Mouse (Mus musculus): ENCODE results near the gene Gpr87.
"Not testable (repeated sequence)": the region's sequence is repeated elsewhere in the genome, so short reads cannot be mapped to it uniquely, and the experiment has no call there.

Gene Gpr87

DNA sequence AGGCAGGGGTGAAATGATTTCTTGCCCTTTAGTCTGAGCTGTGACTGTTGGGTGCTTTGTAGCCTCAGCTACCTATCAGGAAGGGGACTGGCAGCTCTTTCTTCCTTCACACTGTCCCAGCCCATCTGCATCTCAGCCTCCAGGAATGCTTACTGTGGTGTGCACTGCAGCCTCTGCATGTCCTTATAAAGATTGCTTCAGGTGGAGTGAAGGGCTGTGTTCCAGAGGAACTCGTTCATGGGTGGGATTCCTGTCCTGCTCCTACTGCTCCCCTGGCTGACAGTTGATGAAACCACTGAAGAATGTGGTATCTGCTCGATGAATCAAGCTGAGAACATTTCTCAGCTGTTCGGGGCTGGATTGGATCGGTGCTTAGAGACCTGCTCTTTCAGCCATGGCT lies 7.6 kb downstream of the Gpr87 start:
- no peak for DNase-seq (ENCODE audit: low read depth)

DNA sequence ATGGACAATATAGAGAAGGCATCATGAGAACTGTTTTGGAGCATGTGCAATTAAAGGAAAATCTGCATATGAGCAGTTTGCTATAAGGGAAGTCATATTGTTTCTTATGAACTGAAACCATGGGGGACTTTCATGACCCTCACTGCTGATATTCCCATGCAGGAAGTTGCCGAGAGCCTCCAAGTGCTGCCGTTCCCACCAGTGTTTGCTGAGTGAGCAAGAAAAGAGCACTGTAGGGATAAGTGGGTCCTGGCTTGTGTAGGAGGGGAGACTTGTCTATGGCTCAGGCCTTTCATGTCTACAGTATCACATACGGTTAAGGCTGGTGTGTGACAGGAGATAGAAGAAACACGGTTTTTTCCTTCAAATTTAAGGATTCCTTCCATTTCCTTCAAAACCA lies 9.2 kb downstream of the Gpr87 start:
- DNase-seq (ENCODE audit: low read depth): no peak

DNA sequence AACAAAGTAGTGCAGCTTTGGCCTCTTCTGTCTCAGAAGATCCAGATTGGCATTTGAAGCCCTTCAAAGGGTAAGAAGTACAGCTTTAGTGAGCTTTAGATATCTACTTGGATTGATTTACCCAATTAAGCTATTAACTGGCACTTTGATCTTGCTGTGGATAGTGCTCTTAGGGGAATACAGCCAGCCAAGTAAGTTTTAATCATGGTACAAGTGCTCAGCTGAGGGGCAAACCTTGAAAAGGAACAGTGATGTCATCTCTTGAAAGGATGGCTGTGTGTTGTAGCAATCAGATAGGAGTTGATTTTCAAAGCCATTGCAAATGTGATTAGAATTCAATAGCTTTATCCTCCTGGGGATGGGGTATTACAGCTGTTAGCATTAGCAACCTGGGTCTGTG lies 12.8 kb downstream of the Gpr87 start:
- DNase-seq (ENCODE audit: low read depth): no peak

DNA sequence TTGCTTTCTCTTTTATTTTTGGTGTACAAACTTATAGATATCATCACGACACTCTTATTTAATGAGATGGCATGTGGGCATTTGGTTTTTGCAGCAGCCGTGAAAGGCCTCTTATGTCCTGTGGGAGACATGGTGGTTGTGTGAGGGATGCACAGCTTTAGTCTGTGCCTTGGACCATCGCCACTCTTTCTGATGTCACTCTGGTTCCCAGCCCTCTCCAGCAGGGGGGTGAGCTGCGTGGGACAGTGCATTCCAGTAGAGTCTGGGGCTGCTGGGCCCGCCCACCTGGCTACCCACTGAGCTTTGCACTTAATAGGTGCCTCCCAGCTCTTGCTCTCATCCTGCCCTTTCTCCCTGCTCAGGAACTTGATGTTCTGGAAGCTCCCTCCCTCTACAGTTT lies 13.8 kb downstream of the Gpr87 start:
- DNase-seq (ENCODE audit: low read depth): no peak

DNA sequence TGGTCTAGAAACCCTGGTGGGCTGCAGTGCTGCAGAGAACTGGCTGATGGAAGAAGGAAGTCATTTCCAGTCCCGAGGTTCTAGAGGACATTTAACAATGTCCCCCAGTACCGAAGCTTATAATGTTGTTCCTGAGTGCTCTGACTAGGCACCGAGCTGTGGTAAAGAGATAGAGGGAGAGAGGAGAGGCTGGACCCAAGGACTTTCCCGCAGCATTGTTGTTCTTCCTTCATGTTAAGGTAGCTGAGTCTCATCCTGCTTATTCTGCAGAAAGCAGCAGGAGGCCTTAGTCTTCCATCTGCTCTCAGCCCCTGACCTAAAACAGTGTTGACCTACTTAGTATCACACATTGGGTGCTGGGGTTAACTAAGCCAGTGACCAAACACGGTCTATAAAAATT lies 18.0 kb downstream of the Gpr87 start:
- DNase-seq (ENCODE audit: low read depth): no peak

DNA sequence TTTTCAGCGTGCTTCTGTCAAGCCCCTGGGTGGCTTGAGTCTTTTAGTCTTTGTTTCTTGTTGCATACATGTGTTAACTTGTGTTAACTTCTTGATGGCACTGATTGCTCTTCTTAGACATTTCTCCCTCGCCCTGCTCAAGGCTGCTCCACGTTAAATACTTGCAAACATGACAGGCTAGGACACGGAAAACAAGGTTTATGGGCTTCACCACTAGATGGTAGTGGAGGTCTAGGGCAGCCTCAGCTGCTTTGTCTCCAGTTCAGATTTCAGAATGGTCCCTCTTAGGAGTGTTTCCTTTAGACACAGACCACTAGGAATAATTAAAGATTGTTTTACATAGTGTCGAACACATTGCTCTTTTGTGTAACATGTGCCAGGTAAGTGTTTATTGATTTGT lies 19.7 kb downstream of the Gpr87 start:
- DNase-seq (ENCODE audit: low read depth): no peak

DNA sequence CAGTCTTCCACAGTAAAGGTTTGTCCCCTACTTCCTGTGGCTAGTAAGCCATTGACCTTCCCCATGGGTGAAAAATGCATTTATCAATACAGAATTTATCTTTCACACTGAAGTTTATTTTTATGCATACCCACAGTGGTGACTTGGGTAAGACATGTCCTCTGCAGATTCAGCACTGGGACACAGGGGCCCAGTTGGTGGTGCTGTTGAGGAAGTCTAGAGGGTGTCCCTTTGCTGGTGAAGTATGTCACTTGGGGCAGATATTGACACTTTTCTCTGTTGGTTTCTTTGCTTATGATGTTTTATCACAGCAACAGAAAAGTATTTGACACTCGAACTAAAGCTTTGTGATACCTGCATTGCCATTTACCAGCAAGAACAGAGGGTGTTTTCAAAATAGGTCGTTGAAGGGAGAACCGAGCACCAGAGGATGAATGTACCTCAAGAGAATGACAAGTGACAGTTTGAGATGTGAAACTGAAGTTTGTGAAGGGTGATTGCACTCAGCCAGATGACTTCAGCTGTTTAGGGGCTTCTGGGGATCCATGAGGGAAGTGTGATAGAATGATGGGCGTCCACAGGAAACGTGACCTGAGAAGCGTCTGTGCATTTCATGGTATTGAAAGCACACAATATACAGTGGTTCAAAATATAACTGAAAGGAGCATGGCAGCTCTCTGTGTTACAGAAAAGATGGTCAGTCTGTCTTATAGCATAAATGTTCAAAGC lies 20.3 kb downstream of the Gpr87 start:
- no peak for DNase-seq (ENCODE audit: low read depth)

DNA sequence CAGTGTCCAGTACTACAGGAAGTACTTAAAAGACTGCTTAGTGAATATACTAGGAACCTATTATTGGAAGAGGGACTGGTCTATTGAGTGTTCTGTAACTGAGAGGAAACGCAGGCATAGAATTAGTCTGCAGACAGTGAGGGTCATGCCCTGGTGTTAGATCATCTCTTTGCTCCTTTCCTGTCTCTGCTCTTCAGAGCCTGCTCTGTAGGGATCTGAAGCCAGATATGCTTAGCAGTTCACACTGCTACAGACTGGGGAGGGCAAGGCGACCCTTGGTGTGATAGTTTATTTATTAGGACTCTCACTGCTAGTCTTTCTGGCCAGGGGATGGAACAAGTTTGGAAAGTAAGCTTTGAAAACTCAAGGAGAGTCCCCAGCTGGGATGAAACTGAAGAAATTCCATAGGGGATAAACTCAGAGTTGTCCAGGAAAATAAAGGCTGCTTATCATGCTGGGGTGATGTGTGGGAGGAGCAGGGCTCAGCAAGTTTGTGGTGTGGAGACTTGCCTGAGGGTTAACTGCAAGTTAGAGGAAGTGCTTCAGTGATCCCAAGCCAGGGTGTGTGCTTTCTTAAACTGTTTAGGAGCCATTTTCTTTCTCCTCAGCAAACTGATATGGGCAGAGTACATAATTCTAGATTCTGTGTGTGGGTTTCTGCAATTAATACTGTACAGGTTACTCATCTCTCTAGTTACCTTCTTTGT lies 24.8 kb downstream of the Gpr87 start:
- DNase-seq (ENCODE audit: low read depth): no peak

DNA sequence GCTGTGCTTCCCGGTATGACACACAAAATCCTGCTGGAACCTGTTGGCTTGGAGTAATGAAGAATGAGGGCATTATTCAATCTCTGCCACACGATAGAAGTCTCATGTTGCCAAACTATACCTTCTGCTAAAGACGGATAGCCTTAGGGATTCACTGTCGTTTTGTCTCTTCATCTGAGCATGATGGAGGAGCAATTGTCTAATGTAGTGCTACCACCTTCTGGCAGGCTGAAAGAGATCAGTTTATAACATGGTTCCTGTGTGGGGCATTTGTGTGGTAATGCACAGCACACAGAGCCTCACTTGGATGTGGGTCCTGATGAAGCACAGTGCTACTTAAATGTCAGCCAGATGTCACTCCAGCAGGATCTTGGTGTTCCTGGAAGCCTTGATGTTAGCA lies 25.7 kb downstream of the Gpr87 start:
- no peak for DNase-seq (ENCODE audit: low read depth)

DNA sequence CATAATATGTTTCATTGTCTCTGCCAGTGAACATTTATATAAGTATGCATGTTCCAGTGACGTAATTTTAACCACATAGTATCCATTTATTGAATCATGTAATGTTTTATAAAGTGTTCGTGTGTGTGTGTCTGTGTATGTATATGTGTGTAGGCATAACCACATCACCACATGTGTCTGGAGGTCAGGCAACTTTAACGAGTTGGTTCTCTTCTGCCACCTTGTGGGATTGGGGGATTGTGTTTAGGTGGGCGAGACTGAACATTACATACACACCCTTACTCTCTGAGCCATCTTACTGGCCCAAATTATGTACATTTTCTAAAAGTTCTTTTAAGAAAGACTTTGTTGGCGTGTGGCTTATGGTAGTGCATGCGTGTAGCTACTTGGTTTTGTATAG lies 26.4 kb downstream of the Gpr87 start:
- no peak for DNase-seq (ENCODE audit: low read depth)

DNA sequence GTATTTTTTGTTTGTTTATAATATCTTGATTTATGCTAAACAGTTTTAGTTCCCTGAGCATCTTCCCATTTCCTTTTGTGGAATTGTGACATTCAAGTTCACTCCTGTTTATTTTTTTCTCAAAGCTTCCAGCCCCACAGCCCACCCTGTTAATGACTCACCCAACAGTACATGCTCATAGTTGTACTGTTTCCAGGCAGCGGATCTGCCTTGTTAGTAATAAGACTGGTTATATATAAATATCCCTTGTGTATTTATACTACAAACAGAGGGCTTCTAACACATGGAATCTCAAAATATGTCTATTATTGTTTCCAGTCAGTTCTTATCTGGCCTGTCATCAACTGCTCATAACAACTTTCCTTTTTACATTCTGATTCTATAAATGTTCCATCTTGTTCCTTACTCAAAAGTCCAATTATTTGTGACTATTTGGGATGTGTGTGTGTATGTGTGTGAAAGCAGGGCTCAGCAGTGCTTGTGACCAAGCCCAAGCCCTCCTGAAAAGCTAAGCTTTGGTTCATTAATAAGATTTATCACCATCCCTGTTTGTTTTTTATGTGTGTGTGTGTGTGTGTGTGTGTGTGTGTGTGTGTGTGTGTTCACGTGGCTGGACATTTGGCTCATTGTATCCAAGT lies 27.4 kb downstream of the Gpr87 start:
- DNase-seq (ENCODE audit: low read depth): no peak

DNA sequence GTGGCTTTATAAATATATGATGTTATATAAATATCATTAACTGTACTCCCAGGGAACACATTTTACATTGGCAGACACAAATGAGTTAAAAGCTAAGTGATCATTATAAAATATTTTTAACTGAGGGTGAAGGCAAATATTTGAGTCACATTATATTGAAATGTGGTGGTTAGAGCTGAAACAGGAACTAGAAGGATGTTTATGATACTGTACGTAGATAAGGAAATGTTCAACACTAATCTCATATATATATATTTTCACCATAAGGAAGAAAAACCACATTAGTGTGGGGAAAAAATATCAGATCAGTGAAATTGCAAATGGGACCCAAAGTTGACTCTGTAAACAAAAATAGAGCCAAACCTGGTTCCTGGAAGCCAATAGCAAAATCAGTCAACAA lies 34.4 kb downstream of the Gpr87 start:
- no peak for DNase-seq (ENCODE audit: low read depth)

DNA sequence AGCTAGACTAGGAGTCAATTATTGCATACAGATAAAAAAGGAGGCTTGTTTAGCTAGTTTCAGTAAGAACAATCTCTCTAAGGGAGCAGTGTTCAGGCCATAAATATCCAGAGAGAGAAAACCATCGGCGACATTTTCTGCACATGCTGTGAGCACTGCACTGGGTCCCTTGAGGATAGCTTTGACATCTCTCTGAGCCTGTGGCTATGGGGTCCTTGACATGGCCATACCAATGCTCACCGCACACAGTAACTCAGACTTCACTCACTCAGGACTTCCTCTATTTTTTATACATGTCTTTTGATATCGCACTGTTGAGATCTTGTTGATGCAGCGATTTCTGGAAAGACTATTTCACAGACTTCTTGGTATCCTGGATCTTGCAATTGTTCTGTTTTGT lies 37.9 kb downstream of the Gpr87 start:
- no peak for DNase-seq (ENCODE audit: low read depth)

DNA sequence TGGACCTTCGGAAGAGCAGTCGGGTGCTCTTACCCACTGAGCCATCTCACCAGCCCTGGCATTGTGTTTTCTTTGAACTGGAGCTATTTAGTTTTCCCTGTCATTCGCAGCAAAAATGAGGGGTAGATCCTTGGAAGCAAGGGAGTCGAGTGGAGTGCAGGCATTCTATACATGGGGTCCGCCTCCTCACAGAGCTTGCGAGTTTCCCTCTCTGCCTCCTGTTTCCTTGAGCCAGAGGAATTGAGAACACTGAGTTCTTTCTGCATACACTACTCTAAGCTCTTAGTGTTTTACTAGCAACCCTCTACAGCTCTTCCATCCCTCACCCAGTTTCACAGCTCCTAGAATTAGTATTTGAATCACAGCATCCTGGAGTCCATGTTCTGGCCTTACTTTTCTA lies 39.5 kb downstream of the Gpr87 start:
- no peak for DNase-seq (ENCODE audit: low read depth)

DNA sequence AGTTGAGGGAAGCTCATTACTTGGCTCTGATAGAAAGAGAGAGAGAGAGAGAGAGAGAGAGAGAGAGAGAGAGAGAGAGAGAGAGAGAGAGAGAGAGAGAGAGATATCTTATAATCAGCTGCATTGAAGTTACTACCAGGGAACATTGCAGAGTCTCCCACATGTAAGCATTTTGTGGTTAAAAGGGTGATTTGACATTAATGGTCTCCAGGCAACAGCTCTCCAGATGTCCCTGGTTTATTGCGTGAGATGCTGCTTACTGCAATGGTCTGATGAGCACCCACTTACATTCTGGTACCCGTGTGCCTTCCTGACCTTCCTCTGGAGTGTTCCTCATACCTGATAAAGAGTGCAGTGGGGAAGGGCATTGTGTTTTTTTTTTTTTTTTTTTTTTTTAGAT lies 40.0 kb downstream of the Gpr87 start:
- DNase-seq (ENCODE audit: low read depth): no peak

DNA sequence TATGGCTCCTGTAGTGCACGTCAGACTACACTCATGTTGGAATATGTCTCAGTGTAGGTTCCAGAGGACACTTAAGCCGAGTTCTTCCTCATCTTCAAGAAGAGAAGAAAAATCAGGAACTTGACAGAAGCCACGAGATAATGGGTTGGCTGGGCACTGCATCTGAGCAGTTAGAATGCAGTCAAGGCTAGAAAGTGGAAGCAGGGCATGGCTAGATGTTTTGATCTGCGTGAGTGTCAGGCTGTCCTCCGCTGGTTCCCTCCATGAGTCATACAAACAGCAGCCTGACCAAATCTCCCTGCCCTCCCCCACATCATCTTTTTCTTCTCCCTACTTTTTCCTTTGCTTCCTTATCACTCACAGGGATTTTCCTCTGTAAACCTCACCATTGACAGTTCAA lies 41.5 kb downstream of the Gpr87 start, which contains the start of gene P2ry14:
Gene P2ry14, minus strand, starts transcription at position 195 of the 400 bp plus-strand sequence.
- DNase-seq (ENCODE audit: low read depth): no peak

DNA sequence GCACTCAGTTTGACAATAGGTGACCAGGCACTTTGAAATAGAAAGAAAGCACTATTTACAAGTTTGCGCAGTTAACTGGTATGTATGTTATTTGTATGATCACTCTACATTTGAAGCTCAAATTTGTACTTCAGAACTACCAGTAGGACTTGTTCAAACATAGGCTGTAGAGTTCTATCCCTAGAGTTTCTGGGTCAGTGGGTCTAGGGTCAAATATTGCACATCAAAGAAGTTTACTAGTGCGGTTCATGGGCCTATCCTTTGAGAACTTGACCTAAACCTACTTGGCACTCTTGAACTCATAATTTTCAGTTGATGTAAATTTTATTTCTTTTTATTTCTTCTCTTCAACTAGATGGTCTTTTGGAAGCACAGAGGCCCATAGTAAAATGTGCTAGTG lies 44.3 kb downstream of the Gpr87 start:
- no peak for DNase-seq (ENCODE audit: low read depth)

DNA sequence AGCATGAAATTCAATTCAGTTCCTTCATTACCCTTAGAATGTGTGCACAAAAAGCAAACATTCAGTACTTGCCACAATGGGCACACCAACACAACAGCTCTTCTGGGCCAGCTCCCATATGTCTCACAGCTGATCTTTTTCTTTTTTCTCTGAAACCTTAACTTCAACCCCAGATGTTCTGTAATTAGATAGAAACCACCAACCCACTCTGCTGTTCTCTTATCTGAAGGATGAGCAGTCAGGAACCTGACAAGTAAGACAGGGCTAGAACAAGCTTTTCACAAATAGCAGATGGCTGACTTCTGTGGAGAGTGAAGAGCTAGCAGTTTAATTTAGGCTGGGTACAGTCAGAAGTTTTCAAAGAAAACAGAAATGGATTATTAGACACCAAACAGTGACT lies 45.3 kb downstream of the Gpr87 start:
- DNase-seq (ENCODE audit: low read depth): no peak

DNA sequence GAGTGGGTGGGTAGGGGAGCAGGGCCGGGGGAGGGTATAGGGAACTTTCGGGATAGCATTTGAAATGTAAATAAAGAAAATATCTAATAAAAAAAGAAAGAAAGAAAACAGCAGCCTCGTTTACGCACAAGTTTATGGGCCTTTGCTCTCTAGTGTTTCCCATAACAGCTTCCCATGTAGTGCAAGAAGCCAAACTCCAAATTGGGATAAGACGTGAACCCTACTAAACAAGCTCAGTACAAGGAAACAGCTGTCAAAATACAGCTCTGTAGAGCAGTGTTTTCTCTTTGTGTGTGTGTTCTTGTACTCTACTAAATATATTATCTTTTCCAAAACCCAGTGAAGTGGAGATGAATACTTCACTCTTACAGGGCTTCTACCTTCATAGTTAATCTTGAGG lies 49.7 kb downstream of the Gpr87 start:
- DNase-seq (ENCODE audit: low read depth): no peak

DNA sequence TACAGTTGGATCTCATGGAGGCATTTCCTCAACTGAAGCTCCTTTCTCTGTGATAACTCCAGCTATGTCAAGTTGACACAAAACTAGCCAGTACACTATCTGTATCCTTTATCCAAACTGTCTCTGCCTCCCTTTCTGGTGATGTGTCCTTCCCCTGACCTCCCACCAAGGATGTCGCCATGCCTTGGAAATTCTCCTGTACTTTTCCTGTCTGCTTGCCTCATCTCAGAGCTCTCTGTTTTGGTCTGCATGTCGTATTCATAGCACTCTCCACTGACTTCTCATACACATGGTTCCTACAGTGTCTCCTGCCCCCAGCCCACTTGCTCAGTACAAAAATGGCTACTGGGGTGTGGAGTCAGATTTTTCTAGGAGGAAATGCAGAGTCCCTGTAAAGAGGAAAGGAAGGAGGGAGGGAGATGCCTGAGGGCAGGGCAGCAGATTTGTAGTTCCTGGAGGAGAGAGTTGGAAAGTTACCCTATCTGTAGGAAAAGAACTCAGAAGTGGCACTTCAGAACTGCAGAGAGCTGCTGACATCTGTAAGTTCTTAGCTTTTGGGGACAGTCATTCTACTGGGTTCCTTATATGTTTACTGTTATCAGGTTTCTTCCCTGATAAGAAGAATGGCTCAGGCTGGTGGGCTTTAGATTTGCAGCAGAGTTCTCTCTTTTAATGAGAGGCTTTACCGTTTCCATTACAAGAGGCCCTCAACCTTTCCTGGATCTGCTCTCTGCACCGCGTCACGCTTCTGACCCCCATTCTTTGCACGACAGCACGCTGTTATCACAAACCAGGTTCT lies 53.2 kb downstream of the Gpr87 start:
- no peak for DNase-seq (ENCODE audit: low read depth)

DNA sequence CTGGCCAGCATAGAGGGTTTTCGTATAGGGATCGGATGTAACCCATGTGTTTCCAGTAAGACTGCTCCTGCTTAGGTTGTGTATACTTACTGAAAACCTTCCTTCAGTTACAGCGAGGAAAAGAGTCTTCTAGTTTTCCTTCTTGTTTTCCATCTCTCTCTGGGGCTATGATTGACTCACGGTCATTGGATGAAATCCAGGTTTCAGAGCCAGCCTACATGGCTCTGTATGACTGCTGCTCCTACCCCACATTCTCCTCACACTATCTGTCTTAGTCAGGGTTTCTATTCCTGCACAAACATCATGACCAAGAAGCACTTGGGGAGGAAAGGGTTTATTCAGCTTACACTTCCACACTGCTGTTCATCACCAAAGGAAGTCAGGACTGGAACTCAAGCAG lies 54.0 kb downstream of the Gpr87 start:
- DNase-seq (ENCODE audit: low read depth): not testable (repeated sequence)

DNA sequence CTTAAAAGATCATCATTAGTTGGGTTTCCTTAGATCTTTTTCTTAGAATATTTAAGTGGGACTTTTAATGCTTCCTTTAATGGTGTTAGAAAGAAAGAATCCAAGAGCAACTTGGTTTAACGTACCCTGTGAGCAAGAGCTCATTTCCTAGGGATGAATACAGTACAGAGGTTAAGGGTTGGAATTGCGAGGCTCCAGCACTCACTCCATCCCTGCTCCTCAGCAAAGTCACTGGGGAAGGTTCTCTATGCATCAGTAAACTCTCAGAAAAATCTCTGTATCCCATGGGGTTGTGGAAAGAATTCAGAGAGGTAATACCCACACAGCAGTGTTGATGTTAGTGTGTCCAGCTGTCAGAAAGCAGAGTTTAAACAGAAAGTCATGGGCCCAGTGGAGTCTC lies 54.8 kb downstream of the Gpr87 start:
- DNase-seq (ENCODE audit: low read depth): no peak

DNA sequence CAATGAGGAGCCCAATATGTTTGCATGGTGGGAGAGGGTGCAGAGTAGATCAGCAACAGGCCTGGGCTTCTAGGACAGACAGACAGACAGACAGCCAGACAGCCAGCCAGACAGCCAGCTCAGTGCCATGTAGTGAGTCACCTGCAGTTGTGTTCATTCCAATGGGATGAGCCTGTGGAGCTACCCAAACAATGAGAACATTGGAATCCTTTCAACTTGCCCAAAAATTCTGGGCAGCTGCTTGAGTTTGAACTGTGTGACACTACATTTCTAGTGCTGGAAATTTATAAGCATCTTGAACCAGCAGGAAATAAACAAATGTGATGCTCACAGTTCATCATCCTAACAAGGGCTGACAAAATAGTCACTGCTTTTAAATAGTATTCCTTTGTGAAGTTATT lies 55.3 kb downstream of the Gpr87 start:
- no peak for DNase-seq (ENCODE audit: low read depth)
